Mouse (Mus musculus) thymus, postnatal 0 days (tissue): Measurements from ENCODE around the gene Hip1r. TPM values are rescaled to one million over a fixed set of nuclear protein-coding genes. Genes with fewer than 3 reads are reported as not detected.

Experiments
- DNase-seq: peaks from one replicate; pipeline ENCODE4 v3.0.0-alpha.2; 2015; ENCODE audit warnings: low spot score
- polyA plus RNA-seq: library from polyadenylated mRNA; unstranded; fragments of >200 nt; fragmentation: Nextera tagmentation; extraction: Ambion mirVana; gene quantifications from 2 replicates; pipeline ENCODE4 v1.2.1, GENCODE M21; 2015

Gene Hip1r
- polyA plus RNA-seq, 1 experiment from 2014 or later, result 11.0 TPM

DNA sequence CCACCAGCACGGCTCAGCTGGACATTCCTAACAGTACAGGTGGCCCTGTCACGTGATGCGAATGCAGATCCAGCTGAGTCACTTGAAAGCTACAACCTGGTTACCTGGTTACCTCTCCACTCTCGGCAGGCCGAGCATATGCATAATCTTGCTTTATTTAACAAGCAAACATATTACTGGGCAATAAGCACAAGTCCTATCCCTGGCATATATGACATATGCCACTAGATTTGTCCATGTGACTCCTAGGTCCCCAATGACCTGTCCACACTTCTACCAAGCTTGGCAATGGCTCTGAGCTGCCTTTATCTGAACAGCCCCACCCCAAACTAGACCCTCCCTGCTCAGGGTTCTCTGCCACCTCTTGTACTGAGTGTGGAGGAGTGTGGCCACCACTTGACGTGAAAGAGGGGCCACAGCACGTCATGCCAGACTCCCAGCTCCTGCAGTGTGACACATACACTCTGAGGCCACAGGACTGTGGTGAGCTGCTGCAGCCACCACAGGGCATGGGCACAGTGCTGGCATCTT lies 42.9 kb downstream of the Hip1r start:
- DNase-seq, result no peak

DNA sequence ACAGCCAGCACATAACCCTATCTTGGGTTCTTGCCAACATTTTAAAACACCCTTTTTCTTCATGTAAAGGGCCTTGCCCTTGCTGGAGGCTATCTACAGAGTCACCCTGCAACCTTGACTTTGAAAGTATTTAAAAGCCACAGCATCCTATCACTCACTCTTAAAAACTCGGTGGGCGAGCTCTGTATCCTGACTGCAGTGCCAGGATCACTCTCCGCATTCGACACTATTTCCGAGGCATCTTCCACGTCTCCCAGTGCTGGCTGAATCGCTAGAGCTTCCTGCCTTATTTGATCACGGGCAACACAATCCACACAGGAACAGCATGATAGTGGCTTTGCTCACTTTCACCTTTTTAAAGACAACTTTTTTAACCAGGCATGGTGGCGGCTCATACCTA lies 44.5 kb downstream of the Hip1r start:
- DNase-seq, result no peak

DNA sequence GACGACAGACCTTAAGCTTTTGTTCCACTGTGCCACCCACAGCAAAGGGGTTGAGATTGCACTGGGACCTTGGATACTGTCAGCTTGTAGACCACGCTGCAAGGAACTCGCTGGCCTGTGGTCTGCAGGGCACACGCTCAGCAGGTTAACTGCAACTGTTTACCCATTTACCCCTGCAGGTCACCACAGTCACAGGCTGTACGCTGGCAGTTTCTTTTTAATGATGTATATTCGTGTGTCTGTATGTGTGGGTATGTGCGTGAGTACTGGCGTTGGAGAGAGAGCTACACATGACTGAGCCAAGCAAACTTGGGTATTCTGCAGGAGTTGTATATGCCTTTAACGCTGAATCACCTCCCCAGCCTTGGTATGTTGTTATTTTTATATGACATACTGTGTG lies 45.2 kb downstream of the Hip1r start:
- no peak for DNase-seq

DNA sequence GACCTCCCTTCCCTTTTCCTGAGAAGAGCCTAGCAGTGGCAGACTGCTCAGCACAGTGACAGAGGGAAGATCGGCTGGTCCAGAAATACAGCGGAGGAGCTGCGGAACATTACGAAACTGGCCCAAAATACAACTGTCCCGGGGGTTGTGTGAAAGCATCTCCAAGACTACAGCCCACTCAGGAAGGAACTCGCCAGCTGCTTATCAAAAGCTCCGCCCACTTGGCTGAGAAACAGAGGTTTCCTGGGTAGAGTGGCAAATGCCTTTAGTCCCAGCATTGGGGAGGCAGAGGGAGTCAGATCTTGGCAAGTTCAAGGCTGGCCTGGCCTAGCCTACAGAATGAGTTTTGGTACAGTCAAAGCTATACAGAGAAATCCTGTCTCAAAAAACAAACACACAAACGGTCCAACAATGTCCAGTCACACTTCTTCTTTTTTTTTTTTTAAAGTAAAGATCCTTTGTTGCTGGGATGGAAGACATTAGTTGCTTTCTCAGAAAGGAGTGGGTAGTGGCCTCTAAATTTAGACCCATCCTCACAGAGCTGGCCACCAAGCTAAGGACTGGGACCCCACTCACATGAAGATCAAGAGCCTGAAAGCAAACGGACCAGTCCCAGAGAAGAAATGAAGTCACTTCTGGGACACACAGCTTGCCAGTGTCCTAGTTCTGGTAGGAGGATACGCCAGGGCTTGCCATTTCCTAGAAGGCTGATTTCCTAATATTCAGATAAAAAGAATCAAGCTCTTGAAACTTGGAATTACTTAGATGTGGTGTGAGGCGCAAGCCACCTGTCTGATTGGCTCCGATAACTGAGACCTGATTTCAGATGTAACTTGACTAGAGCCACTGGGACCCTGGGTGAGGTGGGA lies 46.2 kb downstream of the Hip1r start:
- DNase-seq, result peak; percentile 70

DNA sequence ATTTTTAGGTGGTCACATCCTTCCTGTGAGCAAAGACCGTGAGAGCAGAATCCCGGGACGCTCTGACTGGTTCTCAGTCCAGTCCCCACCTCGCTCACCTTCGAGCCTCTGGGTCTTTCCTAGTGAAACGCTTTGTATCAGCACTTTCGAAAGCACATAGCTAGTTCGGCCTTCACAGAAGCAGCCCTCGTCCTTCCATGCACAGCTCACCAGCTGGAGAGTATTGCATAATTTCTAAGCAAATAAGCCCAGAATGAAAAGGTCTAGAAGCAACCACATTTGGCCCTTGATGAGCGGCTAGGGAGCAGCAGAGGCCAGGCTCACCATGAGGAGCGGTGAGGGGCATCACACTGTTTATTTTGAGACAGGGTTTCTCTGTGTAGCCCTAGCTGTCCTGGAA lies 47.7 kb downstream of the Hip1r start:
- no peak for DNase-seq

DNA sequence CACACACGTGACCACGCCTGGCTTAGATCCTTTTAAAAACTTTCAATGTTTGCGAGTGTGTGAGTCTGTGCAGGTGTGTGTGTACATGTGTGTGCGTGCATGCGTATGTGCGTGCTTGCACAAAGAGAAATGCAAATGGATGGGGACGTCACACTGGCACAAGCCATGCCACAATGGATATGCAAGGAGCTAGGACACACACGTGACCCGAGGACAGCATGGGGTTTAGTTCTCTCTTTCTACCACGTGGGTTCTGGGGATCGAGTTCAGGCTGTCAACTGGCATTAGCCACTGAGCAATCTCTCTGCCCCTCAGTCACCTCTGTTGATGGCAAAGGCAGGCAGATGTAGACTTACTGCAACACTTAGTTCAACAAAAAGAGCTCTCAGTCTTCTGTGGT lies 48.3 kb downstream of the Hip1r start:
- no peak for DNase-seq

DNA sequence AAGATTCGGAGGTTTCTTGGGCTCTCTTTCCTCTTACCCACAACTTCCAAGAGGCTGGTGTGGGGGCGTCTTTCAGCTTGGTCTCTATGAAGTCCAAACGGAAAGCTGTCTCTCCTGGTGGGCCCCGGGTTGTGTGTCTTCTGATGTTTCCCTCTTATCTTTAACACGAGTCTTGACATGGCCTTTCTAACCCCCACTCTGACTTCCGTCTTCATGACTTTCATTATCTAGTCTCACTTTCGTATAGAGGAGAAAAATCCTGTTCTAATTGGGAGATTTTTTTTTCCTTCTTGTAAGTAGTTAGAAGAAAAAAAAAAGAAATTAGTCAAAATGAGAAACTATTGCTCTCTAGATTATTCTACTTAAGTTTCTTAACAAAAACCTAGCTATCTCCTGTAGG lies 48.9 kb downstream of the Hip1r start:
- DNase-seq, result peak; percentile 63

DNA sequence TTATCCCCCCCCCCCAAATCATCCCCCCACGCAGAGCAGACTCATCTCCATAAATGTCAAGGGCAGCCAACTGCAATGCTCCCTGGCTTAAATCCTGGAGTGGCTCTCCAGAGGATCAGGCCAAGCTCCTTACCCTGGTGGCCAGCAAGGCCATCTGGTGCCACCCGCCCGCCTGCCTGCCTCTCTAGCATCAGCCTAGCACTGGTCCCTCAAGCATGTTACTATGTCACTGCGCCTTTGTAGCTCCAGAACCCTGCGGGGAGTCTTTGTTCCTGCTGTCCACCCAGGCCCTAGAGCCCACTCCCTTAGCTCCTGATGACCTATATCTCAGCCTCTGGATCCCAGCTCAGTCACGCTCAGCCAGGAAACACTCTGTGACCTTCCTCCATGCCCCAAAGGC lies 51.2 kb downstream of the Hip1r start:
- DNase-seq, result no peak

DNA sequence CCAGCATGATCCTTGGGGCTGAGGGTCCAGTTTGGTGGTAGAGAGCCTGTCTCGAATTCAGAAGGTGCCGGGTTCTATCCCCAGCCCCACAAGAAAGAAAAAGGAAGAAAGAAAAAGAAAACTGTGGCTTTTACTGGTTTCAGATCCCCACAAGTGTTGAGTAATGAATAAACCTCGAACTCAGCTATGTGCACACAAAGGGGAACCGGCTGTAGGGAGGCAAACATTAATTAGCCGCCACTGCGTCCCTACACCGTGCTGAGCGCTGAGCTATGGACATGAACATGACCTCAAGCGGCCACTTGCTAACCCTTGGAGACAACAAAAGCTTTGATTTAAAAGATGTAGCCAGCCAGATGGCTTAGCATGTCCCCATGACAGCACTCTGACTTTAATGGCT lies 51.7 kb downstream of the Hip1r start:
- DNase-seq, result no peak

DNA sequence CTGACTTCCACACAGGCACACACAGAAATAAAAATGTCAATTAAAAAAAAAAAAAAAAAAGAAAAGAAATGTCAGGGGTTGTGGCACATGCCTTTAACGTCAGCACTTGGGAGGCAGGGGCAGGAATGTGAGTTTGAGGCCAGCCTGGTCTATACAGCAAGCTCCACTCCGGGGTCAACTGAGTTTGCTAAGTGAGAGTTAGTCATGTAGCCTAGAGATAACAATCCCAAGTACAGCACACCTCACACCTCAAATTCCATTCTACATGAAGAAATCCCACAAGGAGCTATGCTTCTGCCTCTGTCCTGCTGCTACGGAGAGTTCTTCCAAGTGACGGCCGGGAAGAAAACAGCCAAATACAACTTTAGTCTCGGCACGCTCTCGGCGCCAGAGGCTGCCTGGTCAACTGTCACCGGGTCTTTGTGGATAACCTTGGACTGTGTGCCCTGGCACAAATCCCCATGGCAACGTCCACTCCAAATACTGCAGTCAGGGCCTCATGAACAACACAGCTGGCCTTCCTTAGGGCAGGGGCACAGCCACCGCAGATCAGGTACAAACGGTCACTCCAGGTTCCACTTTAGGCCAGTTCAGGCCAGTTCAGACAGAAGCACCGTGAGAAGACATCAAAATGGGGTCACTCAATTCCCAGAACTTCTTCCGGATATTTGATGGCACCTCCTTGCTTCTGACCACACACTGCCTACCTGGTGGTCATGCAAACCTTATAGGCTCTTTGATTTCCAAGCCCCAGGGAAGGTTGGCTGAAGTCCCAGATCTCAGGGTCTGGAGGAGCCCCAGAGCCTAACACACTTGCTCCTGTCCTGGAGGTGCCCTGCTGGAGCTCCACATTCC lies 52.4 kb downstream of the Hip1r start:
- no peak for DNase-seq

DNA sequence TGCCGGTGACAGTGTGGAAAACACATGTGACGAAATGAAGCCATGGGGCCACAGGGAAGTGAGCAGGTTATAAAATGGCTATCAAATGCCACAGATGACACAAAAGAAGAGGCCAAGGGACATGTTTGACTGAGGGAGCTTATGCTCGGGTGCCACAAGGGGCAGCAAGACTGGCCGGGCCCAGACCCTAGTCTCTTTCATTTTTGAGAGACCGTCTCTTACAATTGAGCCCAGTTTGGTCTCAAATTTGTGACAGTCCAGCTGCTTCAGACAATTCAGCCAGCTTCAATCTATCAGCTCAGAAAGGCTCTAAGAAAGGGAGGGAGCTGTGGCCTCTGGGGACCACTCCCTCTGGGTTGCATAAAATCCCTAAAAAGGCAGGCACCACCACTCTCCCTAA lies 53.1 kb downstream of the Hip1r start:
- DNase-seq, result no peak

DNA sequence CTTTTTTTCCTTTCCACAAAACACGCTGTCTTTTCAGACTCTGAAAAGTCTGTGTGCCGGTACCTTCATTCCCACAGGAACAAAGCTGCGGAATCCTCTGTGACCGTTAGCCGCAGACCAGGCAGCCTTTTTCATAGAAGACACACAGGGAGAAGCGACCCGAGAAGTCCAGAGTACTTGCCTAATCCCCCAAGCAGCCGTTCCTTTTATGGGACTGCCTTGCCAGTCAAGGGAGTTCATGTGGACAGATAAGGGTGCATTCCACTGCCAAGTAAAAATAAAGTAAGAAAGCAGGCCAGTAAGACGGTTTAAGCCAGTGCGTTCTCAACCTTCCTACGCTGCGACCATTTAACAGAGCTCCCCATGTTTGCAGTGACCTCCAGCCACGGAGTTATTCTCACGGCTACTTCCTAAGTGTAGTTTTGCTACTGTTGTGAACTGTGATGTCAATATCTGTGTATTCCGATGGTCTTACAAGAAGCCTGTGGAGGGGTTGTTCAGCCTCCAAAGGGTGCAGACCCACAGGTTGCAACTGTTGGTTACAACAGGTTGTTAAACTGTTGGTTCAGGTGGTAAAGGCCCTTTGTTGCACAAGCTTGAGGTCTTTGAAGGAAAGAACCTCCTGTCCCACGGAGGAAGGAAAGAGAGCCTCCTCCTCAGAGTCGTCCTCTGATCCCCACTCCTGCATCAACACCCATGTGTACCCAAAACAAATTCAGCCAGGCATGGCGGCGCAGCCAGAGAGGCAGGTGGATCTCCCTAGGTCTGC lies 54.5 kb downstream of the Hip1r start:
- no peak for DNase-seq

DNA sequence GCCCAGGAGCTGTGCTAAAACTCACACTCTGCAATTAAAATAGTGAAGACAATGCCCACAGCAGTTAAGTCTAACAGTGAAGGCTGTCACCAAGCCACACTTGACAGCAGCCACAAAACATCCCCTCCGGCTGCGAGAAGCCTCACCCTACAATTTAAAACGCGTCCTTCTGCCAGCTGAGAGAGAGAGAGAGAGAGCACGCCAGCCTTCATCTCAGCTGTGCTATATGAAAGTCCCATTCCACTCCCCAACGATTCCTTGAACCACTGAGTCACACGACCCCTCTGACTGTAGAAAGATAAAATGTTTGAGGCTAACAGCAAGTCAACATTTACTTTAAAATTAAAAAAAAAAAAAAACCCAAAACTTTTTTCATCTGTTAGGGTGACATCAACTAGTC lies 55.3 kb downstream of the Hip1r start:
- peak; percentile 56 for DNase-seq

DNA sequence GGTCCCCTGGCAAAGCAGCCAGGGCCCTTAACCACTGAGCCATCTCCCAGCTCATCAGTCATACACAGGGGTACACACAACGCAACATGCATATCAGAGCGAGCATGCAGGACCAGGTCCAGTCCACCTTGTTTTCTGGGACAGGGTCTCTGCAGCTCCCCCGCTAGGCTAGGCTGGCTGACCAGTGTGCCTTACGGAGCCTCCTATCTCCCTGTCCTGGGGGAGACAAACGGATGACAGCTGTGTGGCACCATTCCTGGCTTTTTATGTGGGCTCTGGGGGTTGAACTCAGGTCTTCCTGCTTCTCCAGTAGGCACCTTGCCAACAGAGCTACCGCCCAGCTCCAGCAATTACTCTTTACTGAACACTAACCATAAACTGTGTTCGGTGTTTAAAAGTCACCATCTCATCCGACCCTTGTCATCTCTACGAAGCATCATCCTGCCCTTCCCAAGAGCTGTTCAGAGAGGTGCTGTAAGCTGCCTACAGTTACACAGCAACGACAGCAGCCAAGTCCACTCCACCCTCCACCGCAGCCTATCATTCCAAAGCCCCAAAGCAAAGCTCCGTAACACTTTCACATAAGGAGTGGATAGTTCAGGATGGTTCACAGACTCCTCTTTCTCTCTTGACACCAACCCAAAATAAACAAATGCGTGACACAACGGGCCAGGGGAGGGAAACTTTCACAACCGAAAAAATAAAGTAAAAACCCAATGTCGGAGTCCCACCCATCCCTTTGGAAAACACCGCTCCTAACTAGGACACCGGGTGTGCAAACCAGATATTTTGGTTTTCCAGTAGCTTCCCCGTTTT lies 56.0 kb downstream of the Hip1r start:
- no peak for DNase-seq

DNA sequence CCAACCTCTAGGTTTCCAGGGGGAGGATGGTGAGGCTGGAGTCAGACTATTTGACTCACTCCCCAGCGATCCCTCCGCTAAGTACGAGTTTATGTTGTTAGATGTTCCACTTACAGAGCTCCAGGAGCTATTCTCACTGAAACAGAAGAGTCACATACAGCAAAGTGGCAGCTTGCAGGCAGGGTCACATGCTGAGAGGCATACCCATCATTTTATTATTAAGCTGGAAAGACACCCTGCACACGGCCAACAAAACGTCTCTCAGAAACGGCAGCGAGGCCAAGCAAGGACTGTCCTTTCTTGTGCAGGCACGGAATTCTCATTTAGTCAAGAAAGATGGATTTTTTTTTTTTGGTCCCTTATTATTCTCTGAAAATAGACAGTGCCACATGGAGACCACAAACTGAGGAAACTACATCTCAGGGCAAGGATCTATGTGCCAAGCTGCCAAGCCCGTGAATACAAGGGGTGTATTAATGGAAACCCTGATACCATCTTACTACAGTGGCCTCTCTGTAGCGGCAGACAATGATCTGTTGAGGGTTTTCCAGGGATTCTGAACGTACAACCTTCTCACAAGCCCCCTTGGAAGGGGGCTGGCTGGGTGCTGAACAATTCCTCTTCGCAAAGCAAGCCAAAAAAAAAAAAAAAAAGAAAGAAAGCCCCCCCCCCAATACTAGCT lies 57.1 kb downstream of the Hip1r start:
- no peak for DNase-seq

DNA sequence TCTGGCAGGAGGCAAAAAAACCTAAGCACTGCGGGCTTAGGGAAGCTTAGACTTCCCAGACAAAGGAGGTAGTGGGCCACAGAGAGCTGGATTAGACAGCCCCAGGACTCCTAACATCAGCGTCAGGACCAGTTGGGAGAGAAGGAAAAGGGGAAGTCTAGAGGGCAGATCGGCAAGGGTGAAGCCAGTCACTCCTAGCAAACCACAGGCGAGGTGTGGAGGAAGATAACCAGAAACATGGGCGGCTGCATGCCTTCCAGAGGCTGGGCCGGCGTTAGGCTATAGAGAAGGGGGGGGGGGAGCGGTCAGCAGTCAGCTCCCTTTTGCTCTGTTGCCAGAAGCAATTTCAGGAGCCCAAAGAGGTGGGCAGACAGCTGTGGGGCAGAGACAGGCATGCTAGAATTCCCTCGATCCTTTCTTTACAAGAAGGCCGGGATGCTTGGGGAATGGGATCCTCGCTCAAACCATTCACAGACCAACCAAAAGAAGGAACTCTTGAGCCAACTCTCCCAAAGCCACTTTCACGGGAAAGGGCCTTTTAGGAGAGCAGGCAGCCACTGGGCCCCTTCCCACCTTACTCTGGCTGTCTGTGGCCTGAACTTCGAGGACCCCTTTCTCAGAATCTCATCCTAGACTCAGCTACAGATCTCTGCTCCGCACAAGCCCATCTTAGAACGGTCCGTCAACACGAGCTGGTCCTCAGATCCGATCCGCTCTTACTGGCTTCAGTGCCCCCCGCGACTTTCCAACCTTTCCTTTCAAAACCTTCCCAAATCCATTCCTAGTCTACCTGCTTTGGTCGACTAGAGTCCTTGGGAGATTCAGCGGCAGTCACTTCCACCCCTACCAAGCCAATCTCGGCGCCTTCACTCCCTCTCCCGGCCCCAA lies 57.9 kb downstream of the Hip1r start:
- DNase-seq, result no peak

DNA sequence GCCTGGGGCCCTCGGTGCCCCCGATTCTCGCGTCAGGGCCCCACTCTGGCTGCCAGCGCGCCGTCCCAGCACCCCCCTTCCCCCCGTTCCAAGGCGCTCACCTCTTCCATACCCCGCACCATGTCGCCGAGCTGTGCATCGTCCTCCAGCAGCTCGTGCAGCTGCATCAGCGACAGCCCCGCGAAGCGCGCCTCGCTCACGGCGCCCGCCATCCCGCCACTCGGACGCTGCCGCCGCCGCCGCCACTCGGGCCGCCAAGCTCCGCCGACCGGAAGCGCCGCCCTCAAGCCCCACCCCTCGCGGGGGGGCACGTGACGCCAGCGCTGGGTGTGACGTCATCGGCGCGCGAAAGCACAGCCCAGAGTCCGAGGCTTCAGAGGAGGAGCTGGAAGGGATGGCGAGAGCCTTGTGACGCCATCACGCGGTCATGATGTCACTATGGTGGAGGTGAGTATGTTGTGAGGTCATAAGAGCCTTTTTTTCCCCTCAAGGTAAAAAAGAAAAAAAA lies 58.6 kb downstream of the Hip1r start, which contains the start of gene Vps37b:
TSS of gene Vps37b (minus strand) at position 270 of the 508 bp plus-strand sequence.
- DNase-seq, result peak; percentile 90

DNA sequence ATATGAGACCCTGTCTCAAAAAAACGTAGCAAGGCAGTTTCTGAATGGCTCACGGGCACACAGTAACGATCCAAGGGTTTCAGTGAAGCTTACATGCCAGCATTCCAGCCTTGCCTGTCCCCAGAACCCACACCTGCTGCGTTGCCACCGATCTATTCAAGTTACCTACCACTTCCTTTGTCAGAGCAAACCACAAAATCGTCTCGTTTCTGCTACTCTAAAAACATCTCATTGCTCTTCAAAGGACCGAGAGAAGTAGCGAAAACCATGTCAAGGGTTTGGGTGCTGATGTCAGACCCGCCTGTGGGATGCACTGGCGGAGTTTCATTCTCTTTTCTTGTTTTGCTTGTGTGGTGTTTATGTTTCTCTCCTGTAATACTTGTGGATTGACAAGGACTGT lies 61.0 kb downstream of the Hip1r start:
- DNase-seq, result peak; percentile 95

DNA sequence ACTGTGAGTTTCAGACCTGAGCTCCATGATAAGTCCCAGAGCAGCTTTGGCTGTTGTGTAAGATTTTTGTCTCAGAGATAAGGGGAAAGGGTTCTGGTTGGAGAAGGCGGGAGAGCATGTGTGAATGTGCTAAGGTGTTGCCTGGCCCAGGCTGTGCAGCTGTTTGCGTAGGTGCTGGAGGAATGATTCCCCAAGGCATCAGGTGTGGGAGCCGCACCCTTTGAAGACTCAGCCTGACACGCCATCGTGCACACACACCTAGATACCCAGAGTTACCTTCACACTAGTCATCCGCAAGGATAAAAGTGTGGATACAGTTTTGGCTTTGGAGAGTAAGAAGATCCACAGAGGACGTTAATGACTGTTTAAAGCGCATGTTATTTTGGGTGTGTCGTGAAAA lies 62.0 kb downstream of the Hip1r start:
- no peak for DNase-seq
